Mouse (Mus musculus) heart, postnatal 4 days (tissue): ENCODE measurements around the gene Mgl2. TPM values are rescaled to one million over a fixed set of nuclear protein-coding genes. Genes with fewer than 3 reads are reported as not detected.

Source experiments
- DNase-seq: peaks from one replicate; pipeline ENCODE4 v3.0.0; 2021
- total RNA-seq, 2 experiments: library from RNA; stranded (reverse); gene quantifications; 2 replicates each; pipeline ENCODE4 v1.2.3; 2021

Gene Mgl2
- total RNA-seq, 2 experiments from 2014 or later: 0.29 to 0.50 TPM

DNA sequence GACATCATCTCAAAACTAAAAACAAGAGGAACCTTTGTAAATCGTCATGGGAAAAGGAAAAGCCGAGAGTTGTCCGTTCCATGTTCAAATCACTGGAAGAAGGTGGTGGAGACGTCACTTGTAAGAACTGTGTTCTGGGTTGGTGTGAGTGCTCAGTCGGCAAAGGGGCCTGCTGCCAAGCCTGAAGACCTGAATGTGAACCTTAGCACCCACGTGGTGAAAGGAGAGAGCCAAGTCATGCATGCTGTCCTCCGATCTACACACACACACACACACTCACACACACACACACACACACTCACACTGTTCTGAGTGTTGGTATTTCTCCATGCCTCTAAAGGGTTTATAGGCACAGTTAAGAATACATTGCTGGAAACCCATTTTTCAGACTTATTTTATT is 41.1 kb downstream of the Mgl2 start:
- DNase-seq: no peak

DNA sequence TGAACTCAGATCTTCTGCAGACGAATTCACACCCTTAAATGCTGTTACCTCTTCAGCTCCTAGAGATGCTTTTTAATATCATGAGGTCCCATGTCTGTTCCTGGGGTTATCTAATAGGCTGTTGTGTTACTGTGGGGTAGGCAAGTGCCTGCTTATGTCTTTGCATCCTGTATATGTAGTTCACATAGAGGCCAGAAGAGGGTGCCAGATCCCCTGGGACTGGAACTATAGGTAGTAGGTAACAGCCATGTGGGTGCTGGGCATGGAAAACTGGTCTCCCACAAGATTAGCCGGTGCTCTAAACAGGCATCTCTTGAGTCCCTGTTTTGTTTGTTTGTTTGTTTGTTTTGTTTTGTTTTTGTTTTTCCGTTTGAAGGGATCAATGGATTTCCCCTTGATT is 41.7 kb downstream of the Mgl2 start:
- peak; percentile 27 for DNase-seq

DNA sequence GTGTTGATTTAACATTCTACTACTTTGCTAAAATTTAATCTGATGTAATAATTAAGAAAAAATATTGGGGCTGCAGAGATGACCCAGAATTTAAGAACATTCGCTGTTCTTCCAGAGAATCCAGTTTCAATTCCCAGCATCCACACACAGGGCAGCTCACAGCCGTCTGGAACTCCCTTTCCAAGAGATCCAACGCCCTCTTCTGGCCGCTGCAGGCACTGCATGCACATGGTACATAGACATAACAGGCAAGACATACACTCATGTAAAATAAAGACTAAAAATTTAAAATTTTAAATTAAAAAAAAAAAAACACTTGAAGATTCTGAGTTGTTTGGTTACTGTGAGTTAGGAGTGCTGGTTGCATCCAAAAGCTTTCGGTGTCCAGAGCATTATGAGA is 42.2 kb downstream of the Mgl2 start:
- no peak for DNase-seq

DNA sequence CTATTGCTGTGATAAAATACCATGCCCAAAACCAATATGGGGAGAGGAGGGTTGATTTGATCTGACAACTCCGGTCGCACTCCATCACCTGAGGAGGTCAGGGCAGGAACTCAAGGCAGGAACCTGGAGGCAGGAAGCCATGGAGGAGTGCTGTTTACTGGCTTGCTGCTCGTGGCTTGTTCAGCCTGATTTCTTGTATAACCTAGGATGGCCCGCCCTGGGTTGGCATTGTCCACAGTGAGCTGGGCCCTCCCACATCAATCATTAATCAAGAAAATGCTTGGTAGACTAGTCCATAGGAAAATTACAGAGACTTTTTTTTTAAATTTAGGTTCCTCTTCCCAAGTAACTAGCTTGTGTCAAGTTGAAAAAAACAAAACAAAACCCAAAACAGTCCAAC is 44.4 kb downstream of the Mgl2 start:
- DNase-seq: no peak

DNA sequence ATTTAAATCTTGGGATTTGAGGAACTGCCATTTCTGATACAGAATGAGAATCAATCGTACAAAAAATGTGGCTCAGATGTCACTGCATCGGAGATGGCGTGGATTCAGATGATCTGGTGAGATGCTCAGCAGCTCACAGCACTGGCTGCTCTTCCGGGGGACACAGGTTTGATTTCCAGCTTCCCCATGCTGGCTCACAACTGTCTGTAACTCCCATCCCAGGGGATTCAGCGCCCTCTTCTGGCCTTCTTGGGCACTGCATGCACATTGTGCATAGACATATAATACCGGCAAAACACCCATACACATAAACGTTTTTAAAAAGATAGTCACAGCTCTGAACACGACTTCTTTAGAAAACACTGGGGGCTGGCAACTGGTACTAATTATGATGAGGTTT is 47.5 kb downstream of the Mgl2 start:
- peak; percentile 24 for DNase-seq

DNA sequence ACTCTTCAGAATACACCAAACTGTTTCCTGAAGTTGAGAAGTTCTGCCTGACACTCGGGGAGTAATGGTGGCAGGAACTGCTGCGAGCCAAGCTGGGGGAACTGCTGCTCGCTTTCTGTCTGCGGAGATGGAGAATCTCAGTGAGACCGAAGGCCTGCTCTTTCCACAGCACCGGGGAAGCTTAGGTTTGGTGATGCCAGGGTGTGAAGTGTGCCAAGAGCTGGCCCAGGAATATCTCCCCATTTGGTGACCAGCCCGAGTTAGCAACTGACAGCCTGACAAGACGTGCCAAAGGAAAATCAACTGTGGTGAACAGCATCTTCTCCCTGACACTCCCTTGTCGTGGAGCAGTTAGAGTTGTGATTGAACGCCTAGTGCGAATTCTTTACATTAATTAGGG is 48.2 kb downstream of the Mgl2 start:
- no peak for DNase-seq

DNA sequence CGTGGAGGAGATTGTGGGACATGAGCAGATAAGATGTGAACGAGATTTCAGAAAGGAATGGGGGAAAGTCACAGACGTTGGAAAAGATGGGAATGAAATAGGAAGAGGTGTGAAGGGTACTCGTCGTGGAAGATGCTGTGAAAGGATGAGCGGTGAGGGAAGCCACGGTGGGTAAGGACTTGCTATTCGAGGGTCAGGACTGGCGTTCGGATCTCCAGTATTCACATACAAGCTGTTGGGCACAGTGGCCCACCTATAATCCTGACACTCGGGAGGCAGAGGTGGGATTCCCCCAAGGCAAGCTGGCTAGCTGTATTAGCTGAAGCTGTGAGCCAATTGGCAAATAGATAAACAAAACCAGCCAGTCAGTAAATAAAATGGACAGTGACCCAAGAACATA is 48.6 kb downstream of the Mgl2 start:
- no peak for DNase-seq

DNA sequence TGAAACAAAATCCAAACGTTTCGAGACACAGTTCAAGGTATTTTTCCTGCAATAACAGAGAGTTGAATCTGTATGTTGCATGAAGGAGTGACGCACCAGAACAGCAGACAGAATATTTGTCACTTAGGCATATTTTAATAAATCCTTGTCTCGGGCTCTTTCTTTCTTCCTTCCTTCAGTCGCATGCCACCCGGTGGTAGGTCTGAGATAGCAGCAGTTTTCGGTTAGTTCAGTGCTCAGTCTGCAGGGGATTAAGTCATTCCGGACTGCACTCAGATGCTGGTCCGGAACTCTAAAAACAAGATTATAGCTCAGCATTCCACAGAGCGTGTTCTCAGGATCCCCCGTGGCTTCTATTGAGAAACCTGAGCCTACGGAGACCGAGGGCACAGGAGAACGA is 49.3 kb downstream of the Mgl2 start:
- peak; percentile 27 for DNase-seq

DNA sequence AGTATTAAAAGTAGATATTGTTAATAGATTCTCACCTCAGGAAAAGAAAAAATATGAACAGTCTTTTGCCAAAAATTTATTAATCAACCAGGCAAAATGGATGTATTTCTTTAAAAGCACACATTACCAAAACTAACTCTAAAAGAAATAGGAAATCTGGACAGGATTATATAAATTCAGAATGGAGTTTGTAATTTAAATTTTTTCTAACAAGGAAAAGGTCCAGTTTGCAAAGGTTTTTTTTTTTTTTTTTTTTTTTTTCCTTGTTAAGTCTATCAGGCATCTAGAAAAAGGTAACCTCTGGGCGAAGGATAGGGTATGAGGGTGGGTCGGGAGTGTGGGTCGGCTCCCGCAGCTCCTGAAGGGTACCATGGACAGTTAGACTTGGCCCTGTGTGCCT is 50.4 kb downstream of the Mgl2 start:
- DNase-seq: no peak

DNA sequence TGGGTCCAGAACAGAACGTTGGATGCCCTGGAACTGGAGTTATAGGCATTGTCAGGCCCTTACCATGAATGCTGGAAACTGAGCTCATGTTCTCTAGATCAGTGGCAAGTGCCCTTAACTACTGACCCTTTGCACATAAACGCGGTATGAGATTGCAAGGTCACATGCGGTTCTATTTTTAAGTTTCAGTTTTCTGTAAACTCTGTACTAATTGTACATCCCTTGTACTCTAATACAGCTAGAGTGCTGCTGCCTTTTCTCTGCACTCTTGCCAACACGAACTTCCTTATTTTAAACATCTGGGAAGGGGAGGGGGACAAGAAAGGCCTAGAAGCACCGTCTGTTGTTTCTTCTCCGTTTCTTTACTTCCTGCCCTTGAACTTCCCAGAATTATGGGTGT is 55.0 kb downstream of the Mgl2 start:
- DNase-seq: no peak

Other genes starting within 250 kb of the Mgl2 start
- 1 to 10 TPM; 3.3 TPM for gene Kctd11, start 248.9 kb upstream of the Mgl2 start, total RNA-seq
- gene Acap1, start 234.8 kb upstream of the Mgl2 start, total RNA-seq: 1 to 10 TPM; 2.8 to 3.2 TPM
- gene 2810408A11Rik, start 229.3 kb upstream of the Mgl2 start, total RNA-seq: 1 to 10 TPM; 5.2 to 6.2 TPM
- gene Neurl4, start 229.3 kb upstream of the Mgl2 start, total RNA-seq: 10 to 100 TPM; 45.8 to 48.5 TPM
- gene Gps2, start 216.4 kb upstream of the Mgl2 start, total RNA-seq: 10 to 100 TPM; 29.6 to 33.0 TPM
- 100 to 1,000 TPM; 550 to 556 TPM for gene Eif5a, start 208.4 kb upstream of the Mgl2 start, total RNA-seq
- 10 to 100 TPM; 24.8 to 35.7 TPM for gene Ybx2, start 194.5 kb upstream of the Mgl2 start, total RNA-seq
- gene Slc2a4, start 182.1 kb upstream of the Mgl2 start, total RNA-seq: 100 to 1,000 TPM in 1 of 2 experiments, 10 to 100 TPM in 1; 97.9 to 101 TPM
- under 1 TPM in 1 of 2 experiments, not detected in 1; 0.76 TPM for gene Cldn7, start 165.6 kb upstream of the Mgl2 start, total RNA-seq
- 100 to 1,000 TPM; 132 to 144 TPM for gene Ctdnep1, start 149.2 kb upstream of the Mgl2 start, total RNA-seq
- gene Elp5, start 147.8 kb upstream of the Mgl2 start, total RNA-seq: 10 to 100 TPM; 63.1 to 64.6 TPM
- gene Gabarap, start 139.2 kb upstream of the Mgl2 start, total RNA-seq: 100 to 1,000 TPM; 271 TPM
- 10 to 100 TPM; 25.0 to 30.3 TPM for gene Phf23, start 134.6 kb upstream of the Mgl2 start, total RNA-seq
- gene Dvl2, start 129.7 kb upstream of the Mgl2 start, total RNA-seq: 10 to 100 TPM; 13.1 to 14.0 TPM
- 100 to 1,000 TPM; 862 to 957 TPM for gene Acadvl, start 114.9 kb upstream of the Mgl2 start, total RNA-seq
- 10 to 100 TPM; 13.2 to 15.5 TPM for gene Dlg4, start 113.4 kb upstream of the Mgl2 start, total RNA-seq
- not detected for gene Asgr1, start 76.2 kb upstream of the Mgl2 start, total RNA-seq
- gene Asgr2, start 37.7 kb upstream of the Mgl2 start, total RNA-seq: not detected
- under 1 TPM; 0.60 to 0.99 TPM for gene Clec10a, start 25.9 kb downstream of the Mgl2 start, total RNA-seq
- under 1 TPM in 1 of 2 experiments, not detected in 1; 0.43 TPM for gene Slc16a11, start 82.4 kb downstream of the Mgl2 start, total RNA-seq
- 1 to 10 TPM; 6.3 to 6.5 TPM for gene Slc16a13, start 90.7 kb downstream of the Mgl2 start, total RNA-seq
- gene Bcl6b, start 99.5 kb downstream of the Mgl2 start, total RNA-seq: 10 to 100 TPM; 47.0 to 53.6 TPM
- gene 0610010K14Rik, start 107.6 kb downstream of the Mgl2 start, total RNA-seq: 10 to 100 TPM; 72.3 to 79.4 TPM
- 1 to 10 TPM; 2.4 to 2.6 TPM for gene Gm21988, start 109.5 kb downstream of the Mgl2 start, total RNA-seq
- 10 to 100 TPM; 95.8 to 96.1 TPM for gene Rnasek, start 109.5 kb downstream of the Mgl2 start, total RNA-seq
- 1 to 10 TPM; 2.8 to 3.0 TPM for gene Alox12, start 125.0 kb downstream of the Mgl2 start, total RNA-seq
- gene Alox12e, start 192.3 kb downstream of the Mgl2 start, total RNA-seq: under 1 TPM in 1 of 2 experiments, not detected in 1; 0.20 TPM
- under 1 TPM; 0.19 to 0.52 TPM for gene Alox15, start 221.7 kb downstream of the Mgl2 start, total RNA-seq